Mouse (Mus musculus) small intestine, adult 2 months (tissue): Measurements from ENCODE around the gene Rarb.

ENCODE experiments used
- CTCF ChIP-seq: fragments of 200-500 bp; IDR thresholded peaks from 2 replicates; pipeline ENCODE4 v1.5.1; 2012; ENCODE audit warnings: low read depth, mild to moderate bottlenecking, control low read depth, inconsistent platforms, low read length, moderate library complexity, mixed read lengths; ENCODE audit not compliant: insufficient replicate concordance, insufficient read length; ENCODE audit errors: extremely low read depth
- POLR2A ChIP-seq: fragments of 200-500 bp; IDR thresholded peaks from 2 replicates; pipeline ENCODE4 v1.6.1; 2012; ENCODE audit warnings: low read depth, mild to moderate bottlenecking, control low read depth, inconsistent platforms, low read length, moderate library complexity

GRCm38 (mm10) chr14:16572755-16573340, 246.1 kb downstream of the Rarb start:
- TF ChIP-seq CTCF (no peak), POLR2A (no peak)
